ENCODE assay signal across 32 mouse cellular contexts in genomic region chr10:90306156-90306555, GRCm38 (mm10).
DNase-seq lines count a peak whose midpoint lies in the region; ATAC-seq and TF ChIP-seq lines count a peak whose summit lies in the region.
"Had no signal": no experiment of that assay in that cellular context is flagged by ENCODE, and none has a peak within 500 bp of the region (broad histone marks: within the 10 kb centered on the region; RNA-seq: fewer than 3 reads in every experiment).

No protein-coding gene starts in this region.

- no peaks in the 10 kb centered on the region for H3K9me3 ChIP-seq in hindbrain, embryonic 11.5 days (ENCODE audit: control insufficient read depth, low read length)
- H3K9me3 ChIP-seq in hindbrain, embryonic 16.5 days (ENCODE audit: control insufficient read depth, low read length), result no peaks in the 10 kb centered on the region
- no peaks in the 10 kb centered on the region for H3K9me3 ChIP-seq in embryonic facial prominence, embryonic 11.5 days (replicated peaks; ENCODE audit: control insufficient read depth, low read length)
- H3K9me3 ChIP-seq: forebrain, embryonic 15.5 days; hindbrain, embryonic 10.5 days; limb, embryonic 15.5 days; liver, embryonic 13.5 days; megakaryocyte, embryonic 14.5 days; midbrain, embryonic 15.5 days; neural tube, embryonic 15.5 days had no signal

- H3K4me1 ChIP-seq in hindbrain, embryonic 11.5 days (replicated peaks; ENCODE audit: control insufficient read depth, insufficient read depth, low read length), result no peaks in the 10 kb centered on the region
- H3K4me1 ChIP-seq in hindbrain, embryonic 16.5 days (ENCODE audit: control insufficient read depth, insufficient read depth, low read depth, low read length), result no peaks in the 10 kb centered on the region
- no peaks in the 10 kb centered on the region for H3K4me1 ChIP-seq in embryonic facial prominence, embryonic 11.5 days (ENCODE audit: control insufficient read depth, insufficient read depth, low read length)
- H3K4me1 ChIP-seq: forebrain, embryonic 15.5 days; hindbrain, embryonic 10.5 days; limb, embryonic 15.5 days; liver, embryonic 13.5 days; megakaryocyte, embryonic 14.5 days had no signal

- H3K36me3 ChIP-seq in hindbrain, embryonic 11.5 days (ENCODE audit: control insufficient read depth, insufficient read depth, low read length), result no peaks in the 10 kb centered on the region
- H3K36me3 ChIP-seq in hindbrain, embryonic 16.5 days (ENCODE audit: control insufficient read depth, insufficient read depth, low read length), result no peaks in the 10 kb centered on the region
- H3K36me3 ChIP-seq in embryonic facial prominence, embryonic 11.5 days (replicated peaks; ENCODE audit: control insufficient read depth, insufficient read depth, low read depth, low read length), result no peaks in the 10 kb centered on the region
- H3K36me3 ChIP-seq: forebrain, embryonic 15.5 days; hindbrain, embryonic 10.5 days; limb, embryonic 15.5 days; liver, embryonic 13.5 days; midbrain, embryonic 15.5 days; neural tube, embryonic 15.5 days had no signal

- no peak overlapping the region for H3K27ac ChIP-seq in hindbrain, embryonic 11.5 days (ENCODE audit: low read depth, low read length)
- H3K27ac ChIP-seq in hindbrain, embryonic 16.5 days (ENCODE audit: low read depth, low read length), result no peak overlapping the region
- H3K27ac ChIP-seq in embryonic facial prominence, embryonic 11.5 days (replicated peaks; ENCODE audit: low read depth, low read length), result no peak overlapping the region
- H3K27ac ChIP-seq: forebrain, embryonic 15.5 days; gastrocnemius, adult 2 months; hindbrain, embryonic 10.5 days; hindbrain, postnatal 0 days; kidney, postnatal 0 days; limb, embryonic 15.5 days; liver, embryonic 13.5 days; midbrain, embryonic 15.5 days; neural tube, embryonic 15.5 days had no signal

- no peak for ATAC-seq in hindbrain, embryonic 11.5 days (ENCODE audit: low FRiP score)
- no peak for ATAC-seq in hindbrain, embryonic 16.5 days
- ATAC-seq in embryonic facial prominence, embryonic 11.5 days (replicated peaks; ENCODE audit: insufficient number of reproducible peaks, low FRiP score, low TSS enrichment, low read depth), result no peak
- ATAC-seq: forebrain, embryonic 15.5 days; hindbrain, postnatal 0 days; intestine, embryonic 16.5 days; lung, postnatal 0 days; midbrain, embryonic 15.5 days; Patski had no signal

- TF ChIP-seq CTCF in brain, embryonic 14.5 days (IDR thresholded peaks at IDR 0.05; ENCODE audit: borderline replicate concordance, extremely low read depth, insufficient read depth, insufficient read length), result no peak

- DNase-seq in hindbrain, embryonic 11.5 days (ENCODE audit: low spot score), result peak; percentile 6
- peak; percentile 11 for DNase-seq in brain, embryonic 14.5 days (ENCODE audit: low read depth)
- peak; percentile 73 for DNase-seq in embryonic facial prominence, embryonic 11.5 days (ENCODE audit: low spot score)
- DNase-seq in mesoderm, embryonic 11.5 days (ENCODE audit: low read depth, low spot score), result peak; percentile 23
- DNase-seq in heart, adult 18-20 months, result no peak
- DNase-seq in adipocyte (ENCODE audit: low spot score), result no peak
- DNase-seq: adrenal gland, postnatal 14 days; cerebellum, adult 2 months; cerebellum, postnatal 14 days; gastrocnemius, adult 2 months; heart, postnatal 14 days; kidney, adult 8-10 months; layer of hippocampus, adult 9-11 months; liver, embryonic 13.5 days; lung, adult 18-20 months; lung, postnatal 4 days; right cerebral cortex, adult 18-20 months; spleen, adult 18-20 months; thymus, adult 18-20 months; thymus, postnatal 25 days had no signal

- no peak for TF ChIP-seq POLR2A in brain, embryonic 14.5 days (IDR thresholded peaks at IDR 0.05; ENCODE audit: borderline replicate concordance, extremely low read depth, insufficient read depth, insufficient read length, poor library complexity, severe bottlenecking)

- no peak overlapping the region for H3K4me3 ChIP-seq in hindbrain, embryonic 11.5 days (ENCODE audit: low read depth, low read length)
- no peak overlapping the region for H3K4me3 ChIP-seq in hindbrain, embryonic 16.5 days (ENCODE audit: low read length)
- no peak overlapping the region for H3K4me3 ChIP-seq in embryonic facial prominence, embryonic 11.5 days (ENCODE audit: low read depth, low read length)
- H3K4me3 ChIP-seq: forebrain, embryonic 15.5 days; gastrocnemius, adult 2 months; hindbrain, embryonic 10.5 days; limb, embryonic 15.5 days; liver, embryonic 13.5 days; megakaryocyte, embryonic 14.5 days; midbrain, embryonic 15.5 days; neural tube, embryonic 15.5 days had no signal

- no peak overlapping the region for H3K9ac ChIP-seq in hindbrain, embryonic 11.5 days (ENCODE audit: low read depth, low read length)
- H3K9ac ChIP-seq in hindbrain, embryonic 16.5 days (ENCODE audit: low read depth, low read length), result no peak overlapping the region
- H3K9ac ChIP-seq in embryonic facial prominence, embryonic 11.5 days (replicated peaks; ENCODE audit: low read length), result no peak overlapping the region
- H3K9ac ChIP-seq: forebrain, embryonic 15.5 days; limb, embryonic 15.5 days; liver, embryonic 13.5 days; midbrain, embryonic 15.5 days; neural tube, embryonic 15.5 days had no signal

- no peak overlapping the region for H3K4me2 ChIP-seq in hindbrain, embryonic 11.5 days (replicated peaks; ENCODE audit: low read depth, low read length)
- H3K4me2 ChIP-seq in hindbrain, embryonic 16.5 days (ENCODE audit: low read length), result no peak overlapping the region
- no peak overlapping the region for H3K4me2 ChIP-seq in embryonic facial prominence, embryonic 11.5 days (ENCODE audit: low read depth, low read length)
- H3K4me2 ChIP-seq: forebrain, embryonic 15.5 days; limb, embryonic 15.5 days; liver, embryonic 13.5 days; midbrain, embryonic 15.5 days; neural tube, embryonic 15.5 days had no signal

- H3K27me3 ChIP-seq in hindbrain, embryonic 11.5 days (ENCODE audit: control insufficient read depth, insufficient read depth, low read length), result no peaks in the 10 kb centered on the region
- H3K27me3 ChIP-seq in hindbrain, embryonic 16.5 days (replicated peaks; ENCODE audit: control insufficient read depth, insufficient read depth, low read length), result no peaks in the 10 kb centered on the region
- H3K27me3 ChIP-seq in embryonic facial prominence, embryonic 11.5 days (ENCODE audit: control insufficient read depth, insufficient read depth, low read length), result no peaks in the 10 kb centered on the region
- H3K27me3 ChIP-seq: forebrain, embryonic 15.5 days; limb, embryonic 15.5 days; liver, embryonic 13.5 days; megakaryocyte, embryonic 14.5 days; midbrain, embryonic 15.5 days; neural tube, embryonic 15.5 days; Patski had no signal

Comparison
In these comparisons a context has a peak if more than half of its experiments do, and no peak if none do; other contexts are left out.
1. DNase-seq: peak in hindbrain, embryonic 11.5 days (single experiment), brain, embryonic 14.5 days (single experiment), embryonic facial prominence, embryonic 11.5 days (single experiment) and mesoderm, embryonic 11.5 days (single experiment); none in heart, adult 18-20 months (0 of 2) and adipocyte (single experiment).